Mouse (Mus musculus) spleen, adult 12 weeks (tissue): Measurements from ENCODE around the gene Vmn1r189.
"Not testable (repeated sequence)": the region's sequence is repeated elsewhere in the genome, so short reads cannot be mapped to it uniquely, and the experiment has no call there.

Experiments
- DNase-seq: peaks from one replicate; pipeline ENCODE4 v3.0.0; 2022; ENCODE audit warnings: low spot score

Gene Vmn1r189

DNA sequence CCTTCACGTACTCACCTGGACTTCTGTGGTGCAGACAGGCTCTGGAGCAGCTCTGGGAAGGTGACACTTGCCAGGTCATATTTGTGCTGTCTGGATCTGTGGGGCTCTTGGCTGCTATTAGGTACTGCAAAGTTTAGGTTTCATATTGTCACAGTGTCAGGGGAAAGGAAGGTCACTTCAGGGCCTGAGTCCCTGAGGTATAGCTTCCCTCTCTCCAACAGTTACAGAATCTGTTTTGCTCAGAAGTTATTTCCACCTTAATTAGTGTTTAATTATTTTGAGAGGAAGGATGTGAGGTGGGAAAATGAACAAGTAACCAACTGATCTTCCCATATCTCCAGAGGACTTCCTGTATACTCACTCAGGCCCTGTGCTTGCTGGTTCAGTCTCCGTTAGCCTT is at the start of gene Vmn1r189:
Gene Vmn1r189 (minus strand): TSS at position 101 of the 400 bp plus-strand sequence.
- DNase-seq: not testable (repeated sequence)

DNA sequence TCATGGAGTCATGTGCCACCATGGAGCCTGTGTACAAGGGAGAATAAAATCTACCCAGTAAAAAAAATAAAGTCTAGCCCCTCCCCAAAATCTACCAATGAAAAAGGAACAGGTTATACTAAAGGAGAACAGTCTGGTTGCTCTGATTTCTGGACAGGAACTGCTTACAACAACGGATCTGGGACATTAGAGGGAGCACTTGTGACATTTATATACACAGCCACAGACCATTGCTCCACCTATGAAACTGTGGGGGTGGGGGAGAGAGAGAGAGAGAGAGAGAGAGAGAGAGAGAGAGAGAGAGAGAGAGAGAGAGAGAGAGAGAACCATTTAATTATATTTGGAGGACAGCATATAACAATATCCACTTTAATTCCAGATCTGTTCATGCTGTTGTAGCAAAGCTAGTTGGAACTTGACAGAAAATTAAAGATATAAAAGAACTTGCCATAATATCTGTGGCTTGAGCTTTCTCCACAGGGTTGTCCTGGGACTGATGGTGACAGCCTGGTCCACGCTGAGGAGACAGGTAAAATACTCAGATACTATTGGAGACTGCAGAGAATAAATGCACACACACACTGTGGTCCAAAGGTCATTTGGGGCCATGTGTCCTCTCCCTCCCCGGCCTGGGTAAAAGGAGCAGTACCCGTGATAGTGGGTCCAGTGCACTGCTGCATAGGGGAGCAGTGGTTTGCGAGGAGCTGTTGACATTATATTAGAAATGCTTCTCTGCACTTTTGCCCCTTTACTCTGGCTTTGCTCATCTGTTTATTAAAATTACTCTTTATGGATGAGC is 31.1 kb upstream of the Vmn1r189 start:
- DNase-seq: not testable (repeated sequence)

- not testable (repeated sequence) for DNase-seq
Measured at GRCm38 (mm10) chr13:22084140-22084539, 21.5 kb downstream of the Vmn1r189 start, which contains the start of gene Vmn1r188. Gene Vmn1r188 (plus strand): TSS chr13:22084440.

DNA sequence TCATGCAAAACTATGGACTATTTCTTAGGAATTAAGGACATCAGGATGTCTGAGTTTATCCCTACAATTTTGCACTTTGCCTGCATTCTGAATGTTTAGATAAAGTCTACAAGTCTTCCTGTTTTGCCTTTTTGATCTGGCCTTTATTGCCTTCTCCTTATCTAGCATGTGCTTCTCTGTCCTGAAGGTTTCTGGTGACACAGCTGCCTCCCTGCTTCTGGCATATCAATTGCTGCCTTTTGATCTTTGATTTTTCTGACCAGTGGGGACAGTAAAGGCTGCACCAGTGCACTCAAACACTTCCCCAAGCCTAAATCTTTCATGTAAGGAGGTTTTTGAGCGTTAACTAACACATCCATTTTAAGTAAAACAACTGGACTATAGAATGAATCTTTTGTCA is 42.2 kb downstream of the Vmn1r189 start:
- DNase-seq: no peak

- DNase-seq: no peak
Measured at GRCm38 (mm10) chr13:22061422-22061821, 44.2 kb downstream of the Vmn1r189 start.

DNA sequence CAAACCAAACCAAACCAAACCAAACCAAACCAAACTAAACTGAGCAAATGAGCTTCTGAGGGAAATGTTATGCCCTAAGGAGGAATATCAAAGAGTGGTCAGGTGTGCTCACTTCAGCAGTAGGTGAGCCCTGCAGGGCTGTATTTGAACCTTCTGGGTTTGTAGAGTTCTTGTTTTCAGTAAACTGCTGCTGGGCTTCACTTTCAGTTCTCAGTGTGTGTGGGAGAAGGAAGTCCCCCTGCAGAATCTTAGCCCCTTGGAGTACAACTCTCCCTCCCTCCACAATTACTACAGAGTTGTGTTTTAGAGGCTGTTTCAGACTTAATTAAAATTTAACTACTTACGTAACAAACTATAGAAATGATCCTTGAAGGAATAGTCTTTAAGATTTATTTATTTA is 51.9 kb downstream of the Vmn1r189 start:
- DNase-seq: no peak

GRCm38 (mm10) chr13:22051523-22051859 is 54.1 kb downstream of the Vmn1r189 start:
- no peak for DNase-seq

DNA sequence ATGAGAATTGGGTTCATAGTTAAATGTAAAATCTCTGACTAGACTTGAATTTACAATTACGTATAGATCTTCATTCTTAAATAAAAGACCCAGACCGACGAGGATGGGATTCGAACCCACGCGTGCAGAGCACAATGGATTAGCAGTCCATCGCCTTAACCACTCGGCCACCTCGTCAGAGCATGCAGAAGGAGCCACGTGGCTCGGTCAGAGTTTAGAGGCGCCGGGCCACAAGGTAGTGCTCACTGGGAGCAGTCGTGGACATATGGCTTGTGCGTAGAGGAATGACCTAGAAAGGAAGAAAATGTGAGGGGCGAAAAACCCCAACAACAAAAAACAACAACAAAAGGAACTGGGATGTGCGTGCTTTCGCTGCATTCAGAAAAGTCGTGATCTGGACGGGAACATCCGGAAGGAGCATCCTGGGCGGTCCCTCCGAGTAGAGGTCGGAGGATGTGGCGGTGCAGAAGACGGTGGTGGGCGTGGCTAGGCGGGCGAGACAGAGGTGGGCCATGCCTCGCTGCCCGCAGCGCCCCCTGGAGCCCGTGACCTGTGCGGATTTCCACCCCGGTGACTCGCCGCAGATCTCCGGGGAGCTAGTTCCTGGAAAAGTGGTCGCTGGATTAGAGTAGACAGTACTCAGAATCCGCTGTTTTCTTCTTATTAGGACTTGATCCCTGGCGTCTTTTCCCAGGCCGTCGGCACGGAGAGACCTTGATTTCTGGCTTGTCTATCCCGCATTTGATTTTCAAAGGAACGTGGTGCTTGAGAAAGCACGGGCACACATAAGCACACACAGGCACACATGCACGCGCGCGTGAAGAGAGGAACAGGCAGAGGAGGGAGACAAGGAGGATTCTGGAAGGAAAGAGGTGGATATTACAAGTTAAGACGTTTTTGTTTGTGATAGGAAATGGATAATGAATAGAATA is 54.8 kb downstream of the Vmn1r189 start:
- peak; percentile 90 for DNase-seq
